Mouse (Mus musculus) bone marrow macrophage, adult 2 months (primary cell): ENCODE data around the gene Col5a3.

Experiments used
- CTCF ChIP-seq: IDR thresholded peaks from 2 replicates; pipeline ENCODE4 v1.5.1; 2012; ENCODE audit warnings: low read depth, mild to moderate bottlenecking, low read length, moderate library complexity
- POLR2A ChIP-seq: IDR thresholded peaks from 2 replicates; pipeline ENCODE4 v1.6.1; 2012; ENCODE audit warnings: mild to moderate bottlenecking, low read depth, low read length, borderline replicate concordance

GRCm38 (mm10) chr9:20818236-20818635 lies 3.4 kb upstream of the Col5a3 start, which contains the start of gene Rdh8:
- TF ChIP-seq CTCF: no peak
- no peak for TF ChIP-seq POLR2A
